Mouse (Mus musculus) thymus, postnatal 0 days (tissue): ENCODE measurements around the gene P4ha3. TPM values are rescaled to one million over a fixed set of nuclear protein-coding genes. Genes with fewer than 3 reads are reported as not detected.
"Not testable (repeated sequence)": the region's sequence is repeated elsewhere in the genome, so short reads cannot be mapped to it uniquely, and the experiment has no call there.

Experiments
- DNase-seq: peaks from one replicate; pipeline ENCODE4 v3.0.0-alpha.2; 2015; ENCODE audit warnings: low spot score
- polyA plus RNA-seq: library from polyadenylated mRNA; unstranded; fragments of >200 nt; fragmentation: Nextera tagmentation; extraction: Ambion mirVana; gene quantifications from 2 replicates; pipeline ENCODE4 v1.2.1, GENCODE M21; 2015

The P4ha3 gene
- polyA plus RNA-seq = 2.7 and 3.0 TPM in 2 replicates

GRCm38 (mm10) chr7:100285383-100285782 lies at the start of gene P4ha3:
TSS of gene P4ha3 (plus strand) at chr7:100285520.
- DNase-seq = no peak

- DNase-seq = no peak
These were observed 47.0 kb upstream of the P4ha3 start for GRCm38 (mm10) chr7:100238271-100238670.

GRCm38 (mm10) chr7:100240601-100241000 lies 44.7 kb upstream of the P4ha3 start:
- DNase-seq = no peak

- no peak for DNase-seq
These were observed 42.3 kb upstream of the P4ha3 start for GRCm38 (mm10) chr7:100243007-100243406.

GRCm38 (mm10) chr7:100244225-100244624 lies 41.1 kb upstream of the P4ha3 start:
- DNase-seq = no peak

- no peak for DNase-seq
These were observed 40.1 kb upstream of the P4ha3 start for GRCm38 (mm10) chr7:100245176-100245575.

GRCm38 (mm10) chr7:100250667-100251066 lies 34.7 kb upstream of the P4ha3 start:
- no peak for DNase-seq

GRCm38 (mm10) chr7:100262350-100262749 lies 23.0 kb upstream of the P4ha3 start:
- no peak for DNase-seq

- DNase-seq = not testable (repeated sequence)
These were observed 20.4 kb upstream of the P4ha3 start for GRCm38 (mm10) chr7:100264934-100265333.

GRCm38 (mm10) chr7:100272369-100272768 lies 13.0 kb upstream of the P4ha3 start:
- no peak for DNase-seq

- no peak for DNase-seq
These were observed 10.8 kb upstream of the P4ha3 start for GRCm38 (mm10) chr7:100274507-100274906.

GRCm38 (mm10) chr7:100276397-100276796 lies 8.9 kb upstream of the P4ha3 start:
- DNase-seq = peak; percentile 7

- peak; percentile 60 for DNase-seq
These were observed 5.5 kb upstream of the P4ha3 start for GRCm38 (mm10) chr7:100279803-100280202.

- no peak for DNase-seq
These were observed 3.7 kb upstream of the P4ha3 start for GRCm38 (mm10) chr7:100281596-100281995.

- no peak for DNase-seq
These were observed 2.0 kb upstream of the P4ha3 start for GRCm38 (mm10) chr7:100283298-100283697.

- DNase-seq = no peak
These were observed 2.6 kb downstream of the P4ha3 start for GRCm38 (mm10) chr7:100287748-100288578.

GRCm38 (mm10) chr7:100288622-100289021 lies 3.3 kb downstream of the P4ha3 start:
- DNase-seq = no peak

GRCm38 (mm10) chr7:100293546-100293945 lies 8.2 kb downstream of the P4ha3 start:
- no peak for DNase-seq

- DNase-seq = no peak
These were observed 10.4 kb downstream of the P4ha3 start for GRCm38 (mm10) chr7:100295745-100296144.

GRCm38 (mm10) chr7:100296699-100297098 lies 11.4 kb downstream of the P4ha3 start:
- DNase-seq = no peak

GRCm38 (mm10) chr7:100298861-100299510 lies 13.7 kb downstream of the P4ha3 start:
- no peak for DNase-seq

GRCm38 (mm10) chr7:100301390-100301789 lies 16.1 kb downstream of the P4ha3 start:
- no peak for DNase-seq

GRCm38 (mm10) chr7:100302316-100302715 lies 17.0 kb downstream of the P4ha3 start:
- DNase-seq = no peak
